Mouse (Mus musculus): Measurements from ENCODE around the gene Lcn4. TPM values are rescaled to one million over a fixed set of nuclear protein-coding genes. Genes with fewer than 3 reads are reported as not detected.

Gene Lcn4
- polyA plus RNA-seq, 1 experiment from 2014 or later = not detected

DNA sequence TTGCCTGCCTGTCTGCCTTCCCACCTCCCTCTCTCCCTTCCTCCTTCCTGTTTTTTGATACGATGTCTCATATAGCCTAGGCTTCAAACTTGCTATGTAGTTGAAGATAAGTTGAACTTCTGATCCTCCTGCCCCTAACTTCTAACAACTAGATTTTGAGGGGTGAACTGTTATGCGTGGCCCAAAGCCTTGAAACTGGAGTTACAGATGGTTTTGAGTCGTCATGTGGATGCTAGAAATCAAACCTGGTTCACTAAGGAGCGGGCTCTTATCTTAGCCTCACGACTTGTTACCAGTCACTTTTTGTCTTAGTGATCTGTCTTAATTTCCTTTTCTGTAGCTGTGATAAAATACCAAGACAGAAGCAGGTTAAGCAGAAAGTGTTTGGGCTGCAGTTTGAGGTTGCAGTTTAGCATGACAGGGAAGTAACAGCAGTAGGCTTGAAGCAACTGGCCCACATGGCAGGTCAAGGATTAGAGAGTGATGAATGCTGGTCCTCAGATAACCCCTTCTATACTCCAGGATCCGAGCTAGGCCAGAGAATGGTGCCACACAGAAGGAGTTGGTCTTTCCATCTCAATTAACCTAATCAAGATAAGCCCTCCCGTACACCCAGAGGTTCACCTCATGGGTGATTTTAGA, 30.0 kb downstream of the Lcn4 start:
- no peak for TF ChIP-seq CTCF (IDR thresholded peaks at IDR 0.05; ENCODE audit: low read depth)
- no peak for ATAC-seq
- Histone ChIP-seq H3K27ac (ENCODE audit: low read depth, low read length) (0 out of 2 replicates have a peak overlapping the region, but pooled peaks have one; percentile 62), H3K4me1 (replicated peaks; ENCODE audit: control insufficient read depth, insufficient read depth, low read length) (0 out of 2 replicates have a peak, but pooled peaks cover 8% of the 10 kb centered on the region), H3K4me2 (replicated peaks; ENCODE audit: low read depth) (no peak overlapping the region), H3K9me3 (ENCODE audit: control insufficient read depth) (no peaks in the 10 kb centered on the region), H3K36me3 (ENCODE audit: control insufficient read depth, insufficient read depth) (peaks cover 24% of the 10 kb centered on the region), H3K4me3 (ENCODE audit: low read depth, low read length) (no peak overlapping the region), H3K9ac (ENCODE audit: low read depth, low read length) (no peak overlapping the region), H3K27me3 (replicated peaks; ENCODE audit: control insufficient read depth, insufficient read depth, low read length) (no peaks in the 10 kb centered on the region)
- 78% methylated on average over 7 of the region's 7 CpGs for WGBS

DNA sequence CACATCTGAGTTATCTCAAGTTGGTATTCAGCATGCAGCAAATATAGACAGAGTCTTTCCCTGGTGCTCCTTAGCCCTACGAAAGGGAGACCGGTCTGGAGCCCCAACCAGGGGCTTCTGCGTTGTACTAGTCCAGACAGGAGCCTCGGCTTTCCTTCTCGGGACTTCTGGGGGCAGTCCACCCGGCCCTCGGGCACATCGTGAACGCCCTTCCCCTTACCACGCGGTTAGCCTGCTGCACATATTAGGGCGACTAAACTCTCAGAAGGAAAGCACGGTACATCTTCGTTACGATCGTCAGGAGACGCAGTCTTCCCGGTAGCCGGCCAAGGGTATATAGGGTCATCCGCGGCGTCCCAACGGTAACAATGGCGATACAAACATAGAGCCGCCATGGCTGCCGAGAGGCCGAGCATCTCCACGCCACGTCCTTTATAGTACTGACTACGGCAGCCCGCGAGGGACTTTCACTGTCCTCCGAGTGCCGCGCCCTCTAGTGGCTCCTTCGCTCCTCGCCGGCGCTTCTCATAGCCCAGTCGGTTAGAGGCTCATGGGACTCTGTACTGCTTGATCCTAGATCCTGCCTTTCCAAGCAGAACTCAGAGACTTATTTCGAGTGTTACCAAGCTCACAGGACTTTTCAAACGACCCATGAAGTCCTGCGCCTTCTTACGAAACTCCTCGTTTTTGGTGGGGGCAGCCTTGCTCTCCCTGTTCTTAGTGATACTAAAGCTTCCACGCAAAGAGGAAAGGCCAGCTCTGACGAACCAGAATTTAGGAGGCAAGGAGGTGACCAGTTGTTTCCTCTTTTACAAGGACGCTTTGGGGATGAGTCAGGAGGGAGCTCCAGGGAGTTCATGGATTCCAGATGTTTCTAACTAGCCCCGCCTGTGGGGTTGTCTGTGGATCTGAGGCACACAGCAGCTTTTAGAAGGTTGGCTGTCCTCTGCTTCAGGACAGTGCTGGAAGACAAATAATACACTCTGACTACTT, 30.9 kb downstream of the Lcn4 start:
- Histone ChIP-seq H3K9me3 (ENCODE audit: control insufficient read depth) (no peaks in the 10 kb centered on the region), H3K4me2 (replicated peaks; ENCODE audit: low read depth) (peak overlapping the region; percentile 75), H3K36me3 (ENCODE audit: control insufficient read depth, insufficient read depth) (peaks cover 34% of the 10 kb centered on the region), H3K4me1 (replicated peaks; ENCODE audit: control insufficient read depth, insufficient read depth, low read length) (0 out of 2 replicates have a peak, but pooled peaks cover 8% of the 10 kb centered on the region), H3K27ac (ENCODE audit: low read depth, low read length) (peak overlapping the region; percentile 72), H3K27me3 (replicated peaks; ENCODE audit: control insufficient read depth, insufficient read depth, low read length) (no peaks in the 10 kb centered on the region), H3K9ac (ENCODE audit: low read depth, low read length) (peak overlapping the region; percentile 85), H3K4me3 (ENCODE audit: low read depth, low read length) (peak overlapping the region; percentile 90)
- peak; percentile 98 for TF ChIP-seq CTCF (IDR thresholded peaks at IDR 0.05; ENCODE audit: low read depth)
- peak; percentile 78 for ATAC-seq
- WGBS = 5% methylated on average over 49 of the region's 49 CpGs

DNA sequence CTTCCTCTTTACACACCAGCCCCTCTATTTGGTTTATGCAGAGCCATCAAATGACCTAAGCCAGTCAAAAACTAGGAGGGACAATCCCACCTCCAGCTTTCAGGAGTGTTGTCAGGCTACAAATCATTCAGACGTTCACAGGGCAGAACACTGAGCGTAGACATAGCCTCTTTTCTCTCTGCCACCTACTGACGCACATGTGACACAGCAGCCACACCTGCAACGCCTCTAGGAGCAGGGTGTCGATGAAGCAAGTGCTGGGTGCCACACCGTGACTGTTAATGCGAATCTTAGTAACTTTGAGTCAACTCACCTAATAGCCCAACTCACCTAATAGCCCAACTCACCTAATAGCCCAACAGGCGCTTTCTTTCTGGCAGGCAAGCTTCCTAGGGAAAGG, 32.0 kb downstream of the Lcn4 start:
- Histone ChIP-seq H3K9ac (ENCODE audit: low read depth, low read length) (peak overlapping the region; percentile 85; the same call in 1 of the 2 replicates), H3K36me3 (ENCODE audit: control insufficient read depth, insufficient read depth) (peaks cover 43% of the 10 kb centered on the region), H3K27me3 (replicated peaks; ENCODE audit: control insufficient read depth, insufficient read depth, low read length) (no peaks in the 10 kb centered on the region), H3K9me3 (ENCODE audit: control insufficient read depth) (no peaks in the 10 kb centered on the region), H3K4me2 (replicated peaks; ENCODE audit: low read depth) (peak overlapping the region; percentile 75), H3K4me1 (replicated peaks; ENCODE audit: control insufficient read depth, insufficient read depth, low read length) (0 out of 2 replicates have a peak, but pooled peaks cover 8% of the 10 kb centered on the region), H3K27ac (ENCODE audit: low read depth, low read length) (peak overlapping the region; percentile 72), H3K4me3 (ENCODE audit: low read depth, low read length) (peak overlapping the region; percentile 90)
- peak; percentile 55 for ATAC-seq
- WGBS = 4% methylated on average over 8 of the region's 8 CpGs
- peak; percentile 83 for TF ChIP-seq CTCF (IDR thresholded peaks at IDR 0.05; ENCODE audit: low read depth)

- peak; percentile 22; the same call in 1 of the 2 replicates for TF ChIP-seq CTCF (IDR thresholded peaks at IDR 0.05; ENCODE audit: low read depth)
- Histone ChIP-seq H3K4me3 (ENCODE audit: low read depth, low read length) (peak overlapping the region; percentile 90), H3K27me3 (replicated peaks; ENCODE audit: control insufficient read depth, insufficient read depth, low read length) (no peaks in the 10 kb centered on the region), H3K4me2 (replicated peaks; ENCODE audit: low read depth) (peak overlapping the region; percentile 75), H3K9me3 (ENCODE audit: control insufficient read depth) (no peaks in the 10 kb centered on the region), H3K36me3 (ENCODE audit: control insufficient read depth, insufficient read depth) (peaks cover 43% of the 10 kb centered on the region), H3K9ac (ENCODE audit: low read depth, low read length) (no peak overlapping the region), H3K27ac (ENCODE audit: low read depth, low read length) (no peak overlapping the region; the same call in 1 of the 2 replicates), H3K4me1 (replicated peaks; ENCODE audit: control insufficient read depth, insufficient read depth, low read length) (0 out of 2 replicates have a peak, but pooled peaks cover 8% of the 10 kb centered on the region)
- 41% methylated on average over 5 of the region's 5 CpGs for WGBS
- no peak for ATAC-seq
Measured at GRCm38 (mm10) chr2:26638572-26638971, 32.5 kb downstream of the Lcn4 start.

DNA sequence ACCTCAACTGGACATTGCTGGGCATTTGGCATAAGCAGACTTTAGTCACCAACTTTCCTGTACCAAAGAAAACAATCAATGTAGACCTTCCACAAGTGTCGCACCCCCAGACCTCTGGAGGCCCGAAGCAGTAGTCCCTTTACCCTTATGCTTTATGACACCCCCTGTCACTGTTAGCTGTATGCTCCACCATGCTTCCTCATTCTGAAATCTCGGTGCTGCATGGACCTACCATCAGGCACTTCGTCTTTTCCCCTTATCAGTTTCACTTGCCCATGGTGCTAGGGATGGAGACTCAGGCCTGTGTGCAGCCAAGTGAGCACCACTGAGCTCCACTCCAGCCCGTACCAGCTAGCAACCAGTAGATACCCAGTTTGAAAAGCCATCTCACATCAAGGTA, 33.0 kb downstream of the Lcn4 start:
- 0 out of 2 replicates have a peak, but pooled peaks cover 8% of the 10 kb centered on the region for H3K4me1 ChIP-seq (replicated peaks; ENCODE audit: control insufficient read depth, insufficient read depth, low read length)
- H3K27me3 ChIP-seq (replicated peaks; ENCODE audit: control insufficient read depth, insufficient read depth, low read length) = no peaks in the 10 kb centered on the region
- H3K36me3 ChIP-seq (ENCODE audit: control insufficient read depth, insufficient read depth) = peaks cover 43% of the 10 kb centered on the region
- no peak overlapping the region for H3K27ac ChIP-seq (ENCODE audit: low read depth, low read length)
- TF ChIP-seq CTCF (IDR thresholded peaks at IDR 0.05; ENCODE audit: low read depth) = no peak
- H3K4me2 ChIP-seq (replicated peaks; ENCODE audit: low read depth) = peak overlapping the region; percentile 75
- H3K9me3 ChIP-seq (ENCODE audit: control insufficient read depth) = no peaks in the 10 kb centered on the region
- no peak for ATAC-seq
- WGBS = 69% methylated on average over 5 of the region's 5 CpGs
- H3K4me3 ChIP-seq (ENCODE audit: low read depth, low read length) = no peak overlapping the region
- no peak overlapping the region for H3K9ac ChIP-seq (ENCODE audit: low read depth, low read length)
